Mouse (Mus musculus) thymus, postnatal 4 days (tissue): Measurements from ENCODE around the gene Ciita.

Source experiments
- DNase-seq: peaks from one replicate; pipeline ENCODE4 v3.0.0; 2021

The Ciita gene

GRCm38 (mm10) chr16:10479857-10480256 lies at the start of gene Ciita:
Gene Ciita, plus strand, starts transcription at chr16:10480059.
- no peak for DNase-seq

GRCm38 (mm10) chr16:10431911-10432310 lies 47.9 kb upstream of the Ciita start:
- DNase-seq = no peak

- no peak for DNase-seq
Observed at GRCm38 (mm10) chr16:10432387-10432786, 47.5 kb upstream of the Ciita start.

- no peak for DNase-seq
Observed at GRCm38 (mm10) chr16:10433344-10433743, 46.5 kb upstream of the Ciita start.

- no peak for DNase-seq
Observed at GRCm38 (mm10) chr16:10436166-10436565, 43.7 kb upstream of the Ciita start.

GRCm38 (mm10) chr16:10438055-10438454 lies 41.8 kb upstream of the Ciita start:
- DNase-seq = no peak

GRCm38 (mm10) chr16:10441328-10441727 lies 38.5 kb upstream of the Ciita start:
- no peak for DNase-seq

- no peak for DNase-seq
Observed at GRCm38 (mm10) chr16:10441761-10442160, 38.1 kb upstream of the Ciita start.

GRCm38 (mm10) chr16:10443723-10444122 lies 36.1 kb upstream of the Ciita start:
- no peak for DNase-seq

- DNase-seq = no peak
Observed at GRCm38 (mm10) chr16:10446573-10447263, 33.1 kb upstream of the Ciita start.

- no peak for DNase-seq
Observed at GRCm38 (mm10) chr16:10447264-10447594, 32.6 kb upstream of the Ciita start, which contains the start of gene Tvp23a. Gene Tvp23a, minus strand, starts transcription at chr16:10447362.

- DNase-seq = no peak
Observed at GRCm38 (mm10) chr16:10447781-10448180, 32.1 kb upstream of the Ciita start.

GRCm38 (mm10) chr16:10448931-10449330 lies 30.9 kb upstream of the Ciita start:
- DNase-seq = no peak

GRCm38 (mm10) chr16:10451906-10452305 lies 28.0 kb upstream of the Ciita start:
- no peak for DNase-seq

GRCm38 (mm10) chr16:10452445-10452896 lies 27.4 kb upstream of the Ciita start:
- peak; percentile 22 for DNase-seq

GRCm38 (mm10) chr16:10453872-10454582 lies 25.8 kb upstream of the Ciita start:
- no peak for DNase-seq

GRCm38 (mm10) chr16:10454583-10454974 lies 25.3 kb upstream of the Ciita start:
- DNase-seq = no peak

- DNase-seq = no peak
Observed at GRCm38 (mm10) chr16:10460188-10460587, 19.7 kb upstream of the Ciita start.

- DNase-seq = no peak
Observed at GRCm38 (mm10) chr16:10461178-10461577, 18.7 kb upstream of the Ciita start.

- no peak for DNase-seq
Observed at GRCm38 (mm10) chr16:10465011-10465681, 14.7 kb upstream of the Ciita start.

GRCm38 (mm10) chr16:10467391-10468107 lies 12.3 kb upstream of the Ciita start:
- no peak for DNase-seq

GRCm38 (mm10) chr16:10468201-10468600 lies 11.7 kb upstream of the Ciita start:
- no peak for DNase-seq

- no peak for DNase-seq
Observed at GRCm38 (mm10) chr16:10471950-10472349, 7.9 kb upstream of the Ciita start.
